Mouse (Mus musculus) stomach, postnatal 0 days (tissue): ENCODE results near the gene Trak1.

Experiments
- CTCF ChIP-seq: IDR thresholded peaks from 2 replicates; pipeline ENCODE4 v1.5.1; 2016; ENCODE audit warnings: antibody characterized with exemption, low read depth, mild to moderate bottlenecking, moderate library complexity
- EP300 ChIP-seq: optimal IDR thresholded peaks from 2 replicates; pipeline ENCODE3; 2016; ENCODE audit warnings: antibody characterized with exemption

DNA sequence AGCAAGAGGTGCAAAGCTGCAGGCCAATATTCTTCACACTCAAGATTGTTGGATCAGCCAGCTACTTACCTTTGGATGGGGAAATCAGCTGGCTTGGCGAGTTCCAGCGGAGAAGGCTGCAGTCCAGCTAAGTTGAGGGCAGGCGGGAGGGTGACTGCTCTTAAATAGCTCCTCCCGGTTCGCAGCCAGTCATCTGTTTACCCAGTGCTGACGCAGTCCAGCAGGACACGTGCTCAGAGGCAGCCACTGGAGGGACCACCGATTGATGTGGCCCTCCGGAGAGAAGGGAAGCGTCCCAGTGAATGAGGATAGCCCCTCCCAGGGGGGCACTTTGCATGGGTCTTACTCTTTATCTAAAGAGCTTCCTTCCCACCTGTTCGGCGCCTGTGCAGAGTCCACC is 198.2 kb downstream of the Trak1 start, which contains the start of gene Cck:
- TF ChIP-seq EP300 (no peak), CTCF (no peak)
